Mouse (Mus musculus) MN1 (cell line): ENCODE data around the gene Mn1.
A peak's percentile ranks its signal among the peaks of the same experiment; 100 is the strongest.

Source experiments
- DNase-seq: peaks from one replicate; pipeline ENCODE4 v3.0.0-alpha.2; 2016; ENCODE audit warnings: low spot score

The Mn1 gene

DNA sequence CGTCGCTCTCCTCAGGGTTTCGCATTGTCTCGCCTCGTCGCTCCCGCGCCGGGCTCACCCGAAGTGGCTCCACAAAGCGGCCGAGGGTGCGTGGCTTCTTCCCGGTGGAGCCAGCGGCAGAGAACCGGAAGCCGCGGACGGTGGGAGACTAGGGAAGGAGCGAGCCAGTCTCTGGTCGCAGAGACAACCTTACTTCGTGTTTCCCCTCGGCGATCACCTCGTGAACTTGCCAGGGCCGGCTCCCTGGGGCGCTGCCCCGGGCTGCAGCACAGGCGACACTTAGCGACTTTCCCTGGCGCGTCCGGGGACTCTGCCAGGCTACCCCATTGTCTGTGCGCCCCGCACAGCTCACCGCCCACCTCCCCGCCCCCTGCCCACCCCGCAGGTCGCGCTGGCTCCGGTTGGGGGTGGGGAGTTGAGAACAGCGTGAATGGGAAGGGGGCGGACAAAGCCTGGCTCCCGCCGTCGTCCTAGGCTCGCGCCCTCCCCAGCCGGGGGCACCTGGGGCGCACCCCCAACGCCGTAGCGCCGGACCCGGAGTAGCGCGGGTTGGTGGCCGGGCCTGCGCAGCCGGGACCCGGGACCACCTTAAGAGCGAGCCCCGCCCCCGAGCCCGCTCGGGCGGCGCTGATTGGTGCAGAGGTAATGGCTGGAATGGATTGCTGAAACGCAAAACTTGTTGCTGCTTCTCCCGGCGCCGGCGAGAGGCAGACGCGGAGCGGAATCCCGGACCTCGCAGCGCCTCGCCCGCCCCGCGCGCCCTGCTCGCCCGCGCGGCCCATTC is at the start of gene Mn1:
Gene Mn1, plus strand, starts transcription at position 772 of the 784 bp plus-strand sequence.
- no peak for DNase-seq

- no peak for DNase-seq
Measured at GRCm38 (mm10) chr5:111367937-111368517, 49.1 kb upstream of the Mn1 start.

GRCm38 (mm10) chr5:111368576-111368975 is 48.6 kb upstream of the Mn1 start:
- no peak for DNase-seq

GRCm38 (mm10) chr5:111375616-111376015 is 41.5 kb upstream of the Mn1 start:
- no peak for DNase-seq

- no peak for DNase-seq
Measured at GRCm38 (mm10) chr5:111376276-111377020, 40.7 kb upstream of the Mn1 start.

- DNase-seq: no peak
Measured at GRCm38 (mm10) chr5:111378126-111378993, 38.8 kb upstream of the Mn1 start.

- DNase-seq: no peak
Measured at GRCm38 (mm10) chr5:111383335-111383734, 33.8 kb upstream of the Mn1 start.

- no peak for DNase-seq
Measured at GRCm38 (mm10) chr5:111390911-111391310, 26.3 kb upstream of the Mn1 start.

DNA sequence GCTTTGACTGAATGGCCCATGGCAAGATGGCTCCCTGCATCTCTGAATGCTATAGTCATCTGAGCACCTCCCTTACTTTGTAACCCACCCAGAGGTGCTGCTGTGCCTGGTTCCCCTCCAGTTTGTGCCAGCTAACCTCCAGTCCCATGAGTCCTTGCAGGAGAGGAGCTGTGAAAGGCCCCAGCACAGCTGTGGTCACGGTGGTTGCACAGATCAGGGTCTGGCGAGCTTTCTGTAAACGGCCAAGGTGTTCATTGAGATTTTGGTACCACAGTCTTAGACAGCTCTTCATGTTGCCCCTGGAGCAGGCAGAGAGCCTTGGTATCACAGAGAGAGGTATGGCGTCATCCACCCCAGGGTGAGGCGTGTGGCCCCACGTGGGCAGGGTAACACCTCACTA is 25.7 kb upstream of the Mn1 start:
- DNase-seq: no peak

DNA sequence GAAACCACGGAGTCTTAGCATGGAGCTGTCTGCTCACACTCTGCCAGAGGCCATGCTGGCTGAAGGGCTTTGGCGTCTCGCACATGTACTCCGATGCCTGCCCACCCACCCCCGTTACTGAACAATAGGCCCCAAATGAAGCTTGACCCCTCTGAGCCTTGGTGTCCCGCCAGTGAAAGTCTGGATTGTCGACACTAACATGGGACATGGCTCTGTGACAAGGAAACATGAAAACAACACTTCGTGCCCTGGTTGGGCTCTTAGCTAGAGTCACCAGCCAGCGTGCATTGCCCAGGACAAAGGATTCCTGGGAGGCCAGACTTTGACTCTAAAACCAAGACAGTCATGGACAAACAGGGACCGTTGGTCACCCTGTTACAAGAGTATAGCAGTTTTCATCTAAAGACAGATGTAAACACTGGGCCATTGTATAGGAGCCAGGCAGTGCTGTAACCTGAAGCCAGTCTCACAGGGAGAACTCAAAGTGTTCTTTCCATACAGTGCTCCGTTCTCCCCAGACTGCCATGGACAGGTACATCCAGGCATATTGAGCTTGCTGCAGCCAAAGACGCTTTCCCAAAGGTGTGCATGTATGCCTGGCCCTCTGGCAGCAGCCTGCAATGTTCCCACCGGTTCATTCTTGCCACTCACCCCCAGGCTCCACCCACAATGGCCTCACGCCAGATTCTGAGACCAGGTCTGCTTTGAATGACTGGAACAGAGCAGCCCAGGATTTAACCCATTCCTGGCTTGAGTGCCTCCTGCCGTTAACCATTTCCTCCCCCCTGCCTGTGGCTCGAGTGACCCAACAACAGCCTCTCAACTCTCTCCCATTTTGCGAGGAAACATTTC is 23.6 kb upstream of the Mn1 start:
- DNase-seq: peak; percentile 88

DNA sequence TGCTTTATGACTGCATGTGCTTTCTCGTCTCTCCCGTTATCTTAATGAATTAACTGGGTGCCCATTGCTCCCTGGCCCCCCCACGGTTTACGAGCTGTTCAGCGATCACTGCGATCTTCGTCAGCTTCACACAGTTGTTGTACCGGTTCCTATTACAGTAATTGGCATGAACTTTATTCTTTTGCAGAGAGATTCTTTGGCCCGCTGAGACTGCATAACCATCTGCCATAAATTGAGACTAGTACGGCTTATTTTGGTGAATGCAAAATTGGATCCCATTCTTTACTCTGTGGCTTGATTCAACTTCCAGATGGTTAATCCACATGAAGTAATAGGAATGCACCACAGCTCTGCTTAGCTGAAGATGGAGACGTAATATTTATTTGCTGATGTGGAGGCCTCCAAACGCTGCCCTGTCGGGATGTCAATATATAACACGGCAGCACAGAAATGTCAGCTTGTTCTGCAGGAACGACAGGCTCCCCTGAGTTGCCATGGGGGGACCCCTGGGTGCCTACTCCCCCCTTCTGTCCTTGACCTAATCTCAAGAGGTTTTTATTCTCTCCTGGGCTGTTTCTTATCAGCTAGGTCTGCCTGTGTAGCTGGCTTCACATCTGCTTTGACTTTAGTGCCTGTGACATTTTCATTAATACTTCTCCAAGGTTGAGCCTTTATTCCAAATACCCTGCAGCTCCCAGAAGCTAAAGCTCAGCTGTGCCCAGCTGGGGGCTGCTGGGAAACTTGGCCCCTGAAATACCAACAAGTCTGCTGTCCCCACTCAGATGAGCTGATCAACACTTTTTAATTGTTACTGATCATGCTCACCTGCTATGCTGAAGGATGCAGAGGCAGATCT is 22.7 kb upstream of the Mn1 start:
- no peak for DNase-seq

DNA sequence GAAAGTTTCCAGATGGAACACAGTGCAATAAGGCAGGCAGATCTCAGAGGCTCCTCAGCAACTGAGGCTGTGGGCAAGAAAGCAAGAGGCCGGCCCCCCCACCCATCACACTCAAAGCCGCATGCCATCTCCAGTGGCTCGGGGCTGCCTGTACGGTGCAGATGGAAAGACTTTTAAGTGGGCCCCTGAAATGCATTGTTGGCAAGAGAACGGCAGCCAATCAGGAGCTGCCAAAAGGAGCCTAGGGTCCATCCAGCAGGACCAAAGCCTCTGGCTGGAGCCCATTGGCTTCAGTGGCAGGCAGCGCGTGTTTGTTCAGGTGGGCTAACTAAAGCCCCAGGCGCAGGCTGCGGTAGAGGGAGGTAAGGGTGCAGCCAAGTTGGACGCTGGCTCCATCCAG is 21.4 kb upstream of the Mn1 start:
- no peak for DNase-seq

DNA sequence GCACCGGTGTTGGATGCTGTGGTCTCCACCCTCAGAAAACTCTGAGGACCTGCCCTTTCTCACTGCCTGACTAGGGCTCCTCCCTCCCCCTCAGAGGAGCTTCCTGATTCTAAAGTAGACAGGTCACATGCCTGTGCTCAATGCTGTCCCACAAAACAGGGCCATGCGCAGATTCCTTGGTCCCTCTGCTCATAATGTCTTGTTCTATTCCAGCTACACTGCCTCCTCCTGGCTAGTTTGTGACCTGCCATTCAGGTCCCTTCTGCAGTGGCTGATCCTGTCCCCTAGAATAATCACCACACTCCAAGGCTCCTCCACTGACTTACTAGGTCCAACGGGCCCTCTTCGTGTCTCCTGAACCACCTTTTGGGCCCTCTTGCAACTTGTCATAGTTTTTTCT is 21.0 kb upstream of the Mn1 start:
- DNase-seq: no peak

DNA sequence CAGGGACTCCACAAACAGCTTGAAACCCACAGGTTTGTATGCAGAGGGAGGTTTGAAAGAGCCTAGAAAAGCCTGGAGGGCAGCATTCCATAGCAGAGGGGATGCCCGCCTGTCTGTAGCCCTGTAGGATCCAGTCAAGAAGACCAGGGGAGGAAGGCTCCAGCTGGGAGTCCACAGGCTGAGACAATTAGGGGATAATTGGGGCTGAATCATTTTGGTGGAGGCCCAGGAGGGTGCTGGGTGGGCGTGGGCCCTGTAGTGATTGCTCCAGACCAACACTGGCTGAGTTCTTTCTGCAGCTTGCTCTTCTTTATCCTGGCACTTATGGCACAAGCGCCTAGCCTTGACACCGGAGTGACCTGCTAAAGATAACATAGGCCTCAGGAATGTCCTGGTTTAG is 18.7 kb upstream of the Mn1 start:
- DNase-seq: no peak

DNA sequence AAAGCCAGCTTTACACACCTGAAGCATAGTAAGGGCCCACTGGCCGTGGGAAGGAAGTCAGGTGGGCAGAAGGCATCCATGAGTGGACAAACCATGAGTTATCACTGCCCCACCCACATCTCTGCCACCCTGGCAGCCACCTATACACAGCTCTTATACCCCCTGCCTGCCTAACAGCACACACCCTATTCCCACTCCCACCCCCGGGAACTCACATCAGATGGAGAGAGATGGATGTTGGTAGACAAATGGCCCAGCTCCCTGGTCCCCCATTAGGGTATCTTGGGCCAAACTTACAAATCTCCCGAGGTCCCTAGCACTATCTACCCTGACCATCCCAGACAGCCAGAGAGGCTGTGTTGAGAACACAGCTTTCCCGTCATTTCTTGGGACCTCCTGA is 17.9 kb upstream of the Mn1 start:
- DNase-seq: no peak

DNA sequence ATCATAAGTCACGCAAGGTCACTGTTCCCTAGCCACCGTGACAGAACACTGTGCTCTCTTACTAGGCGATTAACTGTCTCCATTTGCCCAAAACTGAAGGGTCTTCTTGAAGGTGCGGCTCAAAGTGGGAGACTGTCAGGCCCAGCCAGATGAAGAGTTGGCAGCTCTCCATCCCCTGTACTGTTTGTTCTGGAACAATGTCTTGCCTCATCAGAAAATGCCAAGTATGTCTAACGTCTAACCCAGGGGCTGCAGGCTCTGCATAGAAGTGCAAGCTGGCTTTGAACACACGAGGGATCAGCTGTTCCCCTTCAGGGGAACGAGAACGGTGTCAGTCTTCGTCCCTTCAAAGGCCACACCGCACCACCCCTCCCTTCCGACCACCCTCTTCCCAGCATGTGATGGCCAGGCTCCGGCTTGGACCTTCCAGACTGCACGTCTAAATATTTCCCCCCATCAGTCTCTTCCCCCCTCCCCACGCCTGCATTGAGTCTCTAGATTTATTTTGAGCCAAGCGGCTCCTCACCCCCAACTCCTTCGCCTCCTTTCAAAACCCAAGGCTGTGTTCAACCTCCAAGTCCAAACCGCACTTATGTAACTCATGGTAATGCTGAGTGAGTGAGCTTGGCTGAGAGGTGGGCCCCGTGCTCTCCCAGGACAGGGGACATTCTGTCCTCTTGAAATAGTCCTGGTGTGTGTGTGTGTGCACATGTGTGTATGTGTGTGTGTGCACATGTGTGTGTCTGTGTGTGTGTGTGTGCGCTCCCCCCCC is 15.1 kb upstream of the Mn1 start:
- DNase-seq: no peak

DNA sequence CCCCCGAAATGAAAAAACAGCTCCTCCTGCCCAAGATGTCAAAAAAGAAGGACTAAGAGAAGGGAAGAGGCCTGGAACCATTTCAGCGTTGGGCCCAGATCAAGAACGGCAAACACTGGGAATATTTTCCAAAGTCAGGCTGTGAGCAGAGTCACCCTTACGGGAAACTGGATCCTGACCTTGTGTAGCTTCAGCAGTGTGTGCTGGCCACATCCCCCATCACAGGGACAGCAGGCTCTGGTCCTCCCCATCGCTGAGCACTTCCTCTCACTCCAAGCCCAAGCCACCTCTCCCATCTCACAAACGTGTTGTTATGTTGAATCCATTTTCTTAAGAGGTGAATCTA is 14.5 kb upstream of the Mn1 start:
- no peak for DNase-seq

DNA sequence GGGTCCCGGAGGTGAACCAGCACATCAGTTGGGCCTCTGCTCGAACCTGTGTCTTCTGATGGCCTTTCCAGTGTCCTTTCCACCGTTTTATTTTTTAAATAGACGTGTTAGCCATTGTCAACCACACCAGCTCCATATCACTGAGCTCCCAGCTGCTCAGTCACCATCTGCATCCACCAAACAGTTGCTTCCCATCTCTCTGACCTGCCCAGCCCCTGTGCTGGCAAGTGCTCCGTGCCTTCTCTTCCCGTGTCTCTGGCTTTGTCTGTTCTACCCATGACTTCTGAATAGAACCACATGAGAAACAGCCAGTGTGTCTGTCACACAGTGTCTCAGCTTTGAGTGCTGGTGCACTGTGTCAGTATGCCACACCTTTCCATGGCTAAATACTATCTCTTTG is 12.4 kb upstream of the Mn1 start:
- DNase-seq: no peak

DNA sequence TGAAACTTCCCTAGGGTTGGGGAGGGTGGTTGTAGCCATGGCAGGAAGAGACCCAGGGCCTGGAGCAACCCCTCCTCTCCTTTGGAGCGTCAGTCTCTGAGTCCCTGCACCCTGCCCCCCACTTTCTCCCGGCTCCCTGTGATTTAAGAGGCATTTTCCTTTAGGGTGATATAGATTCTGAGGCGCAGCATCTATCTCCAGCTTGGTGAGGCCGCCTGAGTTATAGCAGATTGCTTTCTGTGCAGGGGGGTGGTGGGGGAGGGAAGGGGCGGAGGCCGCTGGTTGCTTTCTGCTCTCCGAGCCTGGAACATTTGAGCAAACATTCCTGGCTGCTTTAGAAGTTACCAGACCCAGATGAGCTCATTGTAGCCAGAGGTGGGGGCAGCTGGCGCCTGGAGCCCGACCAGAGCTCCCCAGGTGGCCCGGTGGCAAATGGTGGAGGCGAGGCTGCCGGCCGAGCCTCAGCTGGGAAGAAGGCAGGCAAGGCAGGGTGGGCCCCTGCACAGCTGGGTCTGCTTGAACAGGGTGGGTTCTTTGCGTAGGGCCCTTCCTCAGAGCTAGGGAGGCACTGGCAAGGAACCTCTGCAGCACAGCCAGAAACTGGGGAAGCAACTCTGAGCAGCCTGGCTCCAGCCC is 8.6 kb upstream of the Mn1 start:
- peak; percentile 47 for DNase-seq
